Mouse (Mus musculus) thymus, postnatal 0 days (tissue): ENCODE measurements around the gene Shisa6. TPM values are rescaled to one million over a fixed set of nuclear protein-coding genes. Genes with fewer than 3 reads are reported as not detected.

Source experiments
- DNase-seq: peaks from one replicate; pipeline ENCODE4 v3.0.0-alpha.2; 2015; ENCODE audit warnings: low spot score
- polyA plus RNA-seq: library from polyadenylated mRNA; unstranded; fragments of >200 nt; fragmentation: Nextera tagmentation; extraction: Ambion mirVana; gene quantifications from 2 replicates; pipeline ENCODE4 v1.2.1, GENCODE M21; 2015

Shisa6 gene
- polyA plus RNA-seq, 1 experiment from 2014 or later: 0.23 TPM

GRCm38 (mm10) chr11:66247115-66247514 lies 278.6 kb downstream of the Shisa6 start:
- no peak for DNase-seq

- no peak for DNase-seq
Measured at GRCm38 (mm10) chr11:66236557-66236956, 289.2 kb downstream of the Shisa6 start.

- DNase-seq: no peak
Measured at GRCm38 (mm10) chr11:66232891-66233290, 292.9 kb downstream of the Shisa6 start.

GRCm38 (mm10) chr11:66222133-66222532 lies 303.6 kb downstream of the Shisa6 start:
- DNase-seq: no peak

GRCm38 (mm10) chr11:66218469-66218868 lies 307.3 kb downstream of the Shisa6 start:
- no peak for DNase-seq

GRCm38 (mm10) chr11:66188627-66189287 lies 337.0 kb downstream of the Shisa6 start:
- no peak for DNase-seq

- DNase-seq: no peak
Measured at GRCm38 (mm10) chr11:66188146-66188545, 337.6 kb downstream of the Shisa6 start.

GRCm38 (mm10) chr11:66177781-66178180 lies 348.0 kb downstream of the Shisa6 start:
- no peak for DNase-seq

- no peak for DNase-seq
Measured at GRCm38 (mm10) chr11:66167801-66168651, 357.7 kb downstream of the Shisa6 start, which contains the start of gene Dnah9. Gene Dnah9 (minus strand): TSS chr11:66168551.

- no peak for DNase-seq
Measured at GRCm38 (mm10) chr11:66164022-66164421, 361.7 kb downstream of the Shisa6 start.
